Mouse (Mus musculus): ENCODE measurements around the gene Daam2. TPM values are rescaled to one million over a fixed set of nuclear protein-coding genes. Genes with fewer than 3 reads are reported as not detected.
"Not testable (repeated sequence)": the region's sequence is repeated elsewhere in the genome, so short reads cannot be mapped to it uniquely, and the experiment has no call there.

Daam2 gene
- total RNA-seq, 2 experiments from 2014 or later = 47.0 to 57.3 TPM

DNA sequence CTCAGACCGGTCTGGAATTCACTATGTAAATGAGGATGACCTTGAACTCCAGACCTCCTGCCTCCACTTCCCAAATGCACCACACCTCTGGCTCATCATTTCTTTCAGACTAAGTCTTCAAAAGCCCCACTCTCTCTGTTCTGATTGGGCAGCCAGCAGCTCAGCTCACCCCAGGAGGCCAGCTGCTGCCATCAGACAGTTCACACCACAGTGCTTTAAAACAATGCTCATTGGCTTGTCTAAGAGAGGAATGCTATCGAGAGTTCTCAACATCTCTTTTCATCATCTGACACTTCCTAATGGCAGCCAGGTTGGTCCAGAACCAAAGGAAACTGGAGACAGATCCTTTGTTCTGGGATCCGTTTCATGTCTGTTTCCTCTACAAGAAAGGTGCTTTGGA lies 66.0 kb downstream of the Daam2 start:
- no peak for DNase-seq (ENCODE audit: low spot score in 2 of 2)
- intact Hi-C loops (cut with DNase I) = no loop called here

GRCm38 (mm10) chr17:49493276-49493675 lies 70.9 kb downstream of the Daam2 start:
- DNase-seq (ENCODE audit: low spot score in 2 of 2) = no peak
- intact Hi-C loops (cut with DNase I) = no loop called here

- DNase-seq (ENCODE audit: low spot score in 2 of 2) = no peak
- intact Hi-C loops (cut with DNase I) = no loop called here
Observed at GRCm38 (mm10) chr17:49489098-49489497, 75.0 kb downstream of the Daam2 start.

GRCm38 (mm10) chr17:49484435-49484834 lies 79.7 kb downstream of the Daam2 start:
- intact Hi-C loops (cut with DNase I) = no loop called here
- no peak for DNase-seq (ENCODE audit: low spot score in 2 of 2)

DNA sequence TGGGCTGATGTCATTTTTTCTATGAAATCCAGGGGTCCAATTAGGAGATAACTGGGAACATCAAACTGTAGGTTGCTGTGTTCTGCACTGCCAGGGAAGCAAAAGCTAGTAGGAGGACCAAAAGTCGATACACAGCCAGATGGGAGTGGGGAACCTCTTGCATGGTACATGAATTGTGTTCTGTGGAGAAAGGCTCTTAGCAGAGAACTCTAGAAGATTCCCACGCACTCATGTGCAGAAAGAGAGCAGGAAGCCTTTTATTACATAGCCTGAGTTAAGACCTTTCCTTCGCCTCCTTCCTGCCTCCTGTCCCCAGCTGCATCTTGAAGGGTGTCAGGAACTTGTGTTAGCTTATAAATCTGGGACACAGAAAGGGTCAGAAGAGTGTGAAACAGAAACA lies 82.3 kb downstream of the Daam2 start:
- no peak for DNase-seq (ENCODE audit: low spot score in 2 of 2)
- intact Hi-C loops (cut with DNase I) = no loop called here

- intact Hi-C loops (cut with DNase I) = no loop called here
- DNase-seq (ENCODE audit: low spot score in 2 of 2) = no peak
Observed at GRCm38 (mm10) chr17:49477370-49477769, 86.8 kb downstream of the Daam2 start.

DNA sequence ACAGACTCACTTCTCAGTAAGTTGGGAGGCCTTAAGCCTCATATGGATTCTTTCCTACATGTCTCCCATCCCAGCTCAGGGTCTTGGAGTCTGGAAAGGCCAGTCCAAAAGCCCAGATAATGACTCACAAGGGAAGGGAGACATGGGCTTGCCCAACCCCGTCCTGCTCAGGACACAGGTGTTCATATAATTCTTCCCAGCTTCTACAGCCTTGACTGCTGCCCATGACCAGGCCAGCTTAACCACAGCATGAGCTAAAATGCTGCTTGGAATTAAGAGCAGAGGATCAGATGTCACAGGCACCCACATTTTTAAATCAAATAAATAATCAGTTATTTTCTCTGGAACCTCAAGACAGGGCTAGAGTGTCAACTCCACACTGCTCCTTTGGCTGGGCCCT lies 89.0 kb downstream of the Daam2 start:
- intact Hi-C loops (cut with DNase I) = no loop called here
- no peak for DNase-seq (ENCODE audit: low spot score in 2 of 2)

DNA sequence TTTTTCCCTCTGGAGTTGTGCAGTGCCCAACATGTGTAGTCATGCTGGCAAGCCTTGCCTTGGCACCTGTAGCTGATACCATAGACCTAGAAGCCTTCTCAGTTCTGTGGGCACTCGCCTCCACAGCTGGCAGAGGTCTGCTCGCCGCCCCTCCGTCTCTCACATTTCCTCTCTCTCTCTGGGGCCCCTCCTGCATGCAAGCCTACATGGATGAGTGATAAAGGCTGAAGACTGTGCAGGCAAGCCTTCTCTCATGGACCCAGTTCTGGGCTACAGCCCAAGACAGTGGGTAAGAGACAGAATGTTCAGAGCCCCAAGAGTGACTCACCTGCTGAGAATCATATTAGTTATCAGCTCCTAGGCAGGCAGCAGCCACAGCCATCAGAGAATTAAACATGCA lies 90.1 kb downstream of the Daam2 start:
- peak; percentile 49 to 73 for DNase-seq (ENCODE audit: low spot score in 2 of 2)
- intact Hi-C loops (cut with DNase I) = no loop called here

- no peak for DNase-seq (ENCODE audit: low spot score in 2 of 2)
Observed at GRCm38 (mm10) chr17:49472626-49473025, 91.5 kb downstream of the Daam2 start.

DNA sequence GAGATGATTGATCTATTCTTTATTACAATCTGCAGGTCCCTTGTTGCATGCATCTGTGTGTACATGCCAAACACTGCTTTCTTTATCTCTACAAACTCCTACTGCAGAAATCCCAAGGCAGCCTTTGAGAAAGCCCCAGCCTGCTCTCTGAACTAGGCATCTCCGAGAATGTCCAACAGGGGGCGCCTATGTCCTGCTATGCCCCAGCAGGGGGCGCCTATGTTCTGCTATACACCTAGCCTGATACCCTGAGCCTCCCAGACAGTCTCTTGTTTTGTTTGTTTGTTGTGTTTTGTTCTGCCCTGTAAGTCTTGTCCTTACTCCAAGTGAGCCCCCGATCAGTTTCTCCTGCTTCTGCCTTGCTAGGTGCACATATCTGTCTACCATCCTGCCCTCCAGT lies 95.9 kb downstream of the Daam2 start:
- DNase-seq (ENCODE audit: low spot score in 2 of 2) = peak; percentile 71 to 74
- intact Hi-C loops (cut with DNase I) = no loop called here

More at GRCm38 (mm10) chr17:49472626-49473025, 91.5 kb downstream of the Daam2 start:
- intact Hi-C loops (cut with DNase I) = loop anchor here (2.0 kb wide), 1 partner anchor 426 kb away; no protein-coding TSS in a partner anchor

DNA sequence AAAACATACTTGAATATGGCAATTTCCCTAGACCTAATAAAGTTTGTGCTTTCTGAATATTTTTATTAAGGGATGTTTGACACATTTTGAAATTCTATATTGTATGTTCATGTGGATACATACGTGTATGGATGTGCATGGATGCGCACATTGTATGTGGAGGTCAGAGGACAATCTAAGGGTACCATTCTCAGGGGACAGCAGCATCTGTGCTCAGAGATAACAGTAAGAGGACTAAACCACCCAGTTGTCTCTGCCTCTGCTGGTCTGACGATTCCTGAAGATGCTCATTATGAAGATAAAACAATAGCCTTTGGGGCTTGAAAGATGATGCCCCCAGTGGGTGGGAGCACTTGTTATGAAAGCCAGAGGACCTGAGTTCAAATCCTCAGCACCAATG lies 99.3 kb downstream of the Daam2 start:
- DNase-seq (ENCODE audit: low spot score in 2 of 2) = no peak
- intact Hi-C loops (cut with DNase I) = no loop called here

DNA sequence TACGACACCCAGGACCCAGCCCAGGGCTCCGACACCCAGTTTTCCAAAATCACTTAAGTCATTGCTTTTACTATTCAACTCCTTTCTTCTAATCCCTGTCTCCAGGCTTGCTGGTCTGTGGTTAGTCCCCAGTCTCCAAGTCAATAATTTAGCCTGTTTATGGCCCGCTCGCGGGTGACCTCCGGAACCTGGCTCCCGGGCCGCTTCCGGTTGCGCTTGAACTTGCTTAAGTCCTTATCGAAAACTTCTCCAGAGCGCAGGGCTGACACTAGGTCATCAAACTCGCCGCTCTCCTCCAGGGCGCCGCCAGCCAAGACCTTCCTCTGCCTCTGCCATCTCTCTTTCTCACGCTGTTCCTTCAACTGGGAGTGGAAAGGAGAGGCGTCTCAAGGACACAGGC lies 105.8 kb downstream of the Daam2 start:
- intact Hi-C loops (cut with DNase I) = no loop called here

GRCm38 (mm10) chr17:49457833-49458232 lies 106.3 kb downstream of the Daam2 start:
- intact Hi-C loops (cut with DNase I) = no loop called here
- DNase-seq (ENCODE audit: low spot score in 2 of 2) = no peak

More for the DNA sequence above, 105.8 kb downstream of the Daam2 start:
- DNase-seq (ENCODE audit: low spot score in 2 of 2) = no peak

- DNase-seq (ENCODE audit: low spot score in 2 of 2) = no peak
- intact Hi-C loops (cut with DNase I) = no loop called here
Observed at GRCm38 (mm10) chr17:49456334-49456733, 107.8 kb downstream of the Daam2 start.

DNA sequence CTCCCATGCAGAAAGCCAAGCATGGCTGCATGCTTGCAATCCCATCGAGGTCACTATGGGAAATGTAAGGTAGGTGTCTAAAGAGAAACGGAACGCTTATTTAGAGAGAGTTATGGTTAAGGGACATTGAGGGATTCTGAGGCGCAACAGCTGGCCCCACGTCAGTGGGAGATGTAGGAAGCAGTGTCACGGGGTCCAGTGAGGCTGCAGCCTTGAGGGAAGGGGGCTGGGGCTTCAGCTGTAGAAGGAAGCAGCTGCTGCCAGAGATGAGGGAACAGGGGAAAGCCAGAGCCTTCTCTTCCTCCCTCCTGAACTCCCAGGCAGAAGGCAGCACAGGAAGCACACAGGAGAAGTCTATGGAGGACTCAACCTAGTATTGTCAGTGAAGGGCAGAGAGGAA lies 113.2 kb downstream of the Daam2 start:
- intact Hi-C loops (cut with DNase I) = no loop called here

DNA sequence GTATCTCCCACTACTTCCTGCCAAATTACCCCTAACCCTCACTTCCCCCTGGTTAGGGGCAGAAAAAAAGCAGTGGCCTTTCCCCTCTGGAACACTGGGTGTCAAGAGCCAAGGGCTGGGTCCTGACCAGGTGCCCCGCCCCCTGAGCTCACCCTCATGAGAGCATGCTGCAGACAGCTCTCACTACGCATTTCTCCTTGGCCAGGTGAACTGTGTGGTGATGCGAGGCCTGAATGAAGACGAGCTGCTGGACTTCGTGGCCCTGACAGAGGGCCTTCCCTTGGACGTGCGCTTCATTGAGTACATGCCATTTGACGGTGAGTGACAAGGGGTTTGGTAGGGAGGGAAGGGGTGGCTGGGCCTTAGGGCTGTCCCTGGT lies 114.9 kb downstream of the Daam2 start:
- DNase-seq (ENCODE audit: low spot score in 2 of 2) = no peak
- intact Hi-C loops (cut with DNase I) = no loop called here

More for the DNA sequence above, 113.2 kb downstream of the Daam2 start:
- DNase-seq (ENCODE audit: low spot score in 2 of 2) = no peak

DNA sequence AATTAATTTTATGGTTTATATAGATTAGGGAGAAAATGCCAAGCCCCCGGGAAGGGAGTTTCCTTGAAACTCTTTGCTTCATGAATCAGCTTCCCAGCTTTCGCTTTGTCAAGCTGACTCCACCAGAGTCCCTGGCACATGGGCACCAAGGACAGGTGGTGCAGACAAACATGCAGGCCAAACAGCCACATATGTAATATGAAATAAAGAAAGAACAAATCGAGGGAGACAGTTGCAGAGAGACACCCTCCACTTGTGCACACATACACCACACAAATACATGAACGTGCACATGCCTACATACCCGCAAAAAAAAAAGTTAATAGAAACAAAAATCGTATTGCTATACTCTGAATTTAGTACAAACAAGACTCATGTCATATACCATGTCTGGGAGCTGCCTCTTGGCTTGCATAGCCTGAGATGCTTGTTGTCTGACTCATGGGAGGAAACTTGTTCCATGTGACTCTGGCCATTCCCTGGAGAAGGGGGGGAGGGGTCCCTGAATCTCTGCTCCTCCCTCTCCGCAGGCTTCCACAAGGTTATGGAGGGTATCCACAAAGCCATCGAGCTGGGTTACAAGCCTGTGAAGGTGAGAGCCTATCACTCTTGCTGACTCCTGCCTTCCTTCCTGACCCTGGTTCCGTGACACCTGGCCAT lies 115.4 kb downstream of the Daam2 start:
- intact Hi-C loops (cut with DNase I) = no loop called here
- no peak for DNase-seq (ENCODE audit: low spot score in 2 of 2)

DNA sequence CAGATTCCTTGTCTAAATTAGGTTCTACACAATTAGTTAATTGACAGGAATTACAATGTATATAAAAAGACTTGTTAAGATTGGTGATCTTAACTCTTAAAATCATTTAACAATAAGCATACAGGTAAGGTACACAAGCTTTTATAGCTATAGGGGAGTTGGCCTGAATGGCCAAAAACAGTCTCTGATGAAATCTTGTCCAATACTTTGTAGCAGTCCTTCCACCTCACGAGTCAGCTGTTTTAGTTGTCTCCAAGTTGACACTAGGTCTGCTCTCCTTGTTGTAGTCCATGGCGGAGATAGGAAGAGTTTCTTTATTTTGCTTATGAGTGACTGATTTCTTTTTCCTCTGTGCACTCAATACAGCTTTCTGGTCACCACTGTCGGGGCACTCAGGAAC lies 121.3 kb downstream of the Daam2 start:
- intact Hi-C loops (cut with DNase I) = not testable (repeated sequence)

GRCm38 (mm10) chr17:49440331-49441130 lies 123.6 kb downstream of the Daam2 start:
- no peak for DNase-seq (ENCODE audit: low spot score in 2 of 2)
- intact Hi-C loops (cut with DNase I) = no loop called here

More for the DNA sequence above, 121.3 kb downstream of the Daam2 start:
- DNase-seq (ENCODE audit: low spot score in 2 of 2) = not testable (repeated sequence)

DNA sequence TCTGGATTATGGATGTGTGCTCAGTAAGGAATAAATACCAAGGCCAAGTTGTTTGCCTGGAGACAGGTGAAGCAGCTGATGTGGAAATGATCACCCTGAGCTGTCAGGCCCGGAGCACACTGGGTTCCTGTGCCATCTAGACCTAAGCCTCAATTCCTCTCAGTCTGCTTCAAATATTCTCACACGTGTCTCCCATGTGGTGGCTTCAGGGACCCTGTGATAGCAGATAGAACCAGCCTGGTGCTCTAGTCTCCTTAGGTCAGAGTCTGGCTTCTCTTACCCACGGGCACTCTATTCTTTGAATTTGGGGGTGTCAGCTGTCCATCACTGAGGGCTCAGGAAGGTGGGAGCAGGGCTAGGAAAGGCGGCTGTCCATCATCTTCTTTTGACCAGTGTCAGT lies 124.4 kb downstream of the Daam2 start:
- DNase-seq (ENCODE audit: low spot score in 2 of 2) = no peak

More for the DNA sequence above, 124.4 kb downstream of the Daam2 start:
- intact Hi-C loops (cut with DNase I) = no loop called here
